Mouse (Mus musculus): Measurements from ENCODE around the gene Itgb8. TPM values are rescaled to one million over a fixed set of nuclear protein-coding genes. Genes with fewer than 3 reads are reported as not detected.

Gene Itgb8
- polyA plus RNA-seq, 1 experiment from 2014 or later, result 3.1 TPM

GRCm38 (mm10) chr12:119206711-119207463 is 31.7 kb downstream of the Itgb8 start:
- Histone ChIP-seq H3K9me3 (replicated peaks) (no peaks in the 10 kb centered on the region), H3K4me2 (no peak overlapping the region), H3K4me3 (replicated peaks) (no peak overlapping the region), H3K27ac (no peak overlapping the region), H3K4me1 (no peaks in the 10 kb centered on the region), H3K36me3 (no peaks in the 10 kb centered on the region), H3K9ac (no peak overlapping the region), H3K27me3 (no peaks in the 10 kb centered on the region)
- 52% methylated on average over 6 of the region's 6 CpGs for WGBS
- 0 out of 2 replicates have a peak, but pooled peaks have one; percentile 15 for ATAC-seq (replicated peaks; ENCODE audit: low FRiP score)

- WGBS, result 61% methylated on average over 2 of the region's 2 CpGs
- no peak for ATAC-seq (replicated peaks; ENCODE audit: low FRiP score)
- H3K4me3 ChIP-seq (replicated peaks), result no peak overlapping the region
Observed at GRCm38 (mm10) chr12:119204411-119204810, 34.2 kb downstream of the Itgb8 start.

GRCm38 (mm10) chr12:119202766-119203165 is 35.8 kb downstream of the Itgb8 start:
- Histone ChIP-seq H3K9ac (no peak overlapping the region), H3K4me3 (replicated peaks) (no peak overlapping the region), H3K4me1 (no peaks in the 10 kb centered on the region), H3K4me2 (no peak overlapping the region), H3K27me3 (no peaks in the 10 kb centered on the region), H3K27ac (no peak overlapping the region), H3K9me3 (replicated peaks) (no peaks in the 10 kb centered on the region), H3K36me3 (no peaks in the 10 kb centered on the region)
- 65% methylated on average over 2 of the region's 2 CpGs for WGBS
- ATAC-seq (replicated peaks; ENCODE audit: low FRiP score), result no peak

More at GRCm38 (mm10) chr12:119204411-119204810, 34.2 kb downstream of the Itgb8 start:
- no peaks in the 10 kb centered on the region for H3K27me3 ChIP-seq
- H3K9ac ChIP-seq, result no peak overlapping the region
- no peaks in the 10 kb centered on the region for H3K36me3 ChIP-seq
- no peaks in the 10 kb centered on the region for H3K4me1 ChIP-seq
- H3K27ac ChIP-seq, result no peak overlapping the region
- no peak overlapping the region for H3K4me2 ChIP-seq
- no peaks in the 10 kb centered on the region for H3K9me3 ChIP-seq (replicated peaks)

- H3K27me3 ChIP-seq, result no peaks in the 10 kb centered on the region
- H3K4me1 ChIP-seq, result no peaks in the 10 kb centered on the region
- no peaks in the 10 kb centered on the region for H3K9me3 ChIP-seq (replicated peaks)
- no peak overlapping the region for H3K9ac ChIP-seq
- no peaks in the 10 kb centered on the region for H3K36me3 ChIP-seq
- no peak overlapping the region for H3K4me3 ChIP-seq (replicated peaks)
- no peak overlapping the region for H3K4me2 ChIP-seq
- no peak overlapping the region for H3K27ac ChIP-seq
- ATAC-seq (replicated peaks; ENCODE audit: low FRiP score), result no peak
Observed at GRCm38 (mm10) chr12:119195145-119195544, 43.5 kb downstream of the Itgb8 start.

- H3K4me3 ChIP-seq (replicated peaks), result no peak overlapping the region
- no peak overlapping the region for H3K4me2 ChIP-seq
- H3K9ac ChIP-seq, result no peak overlapping the region
- no peaks in the 10 kb centered on the region for H3K27me3 ChIP-seq
- no peaks in the 10 kb centered on the region for H3K36me3 ChIP-seq
- 88% methylated on average over 8 of the region's 8 CpGs for WGBS
- no peaks in the 10 kb centered on the region for H3K9me3 ChIP-seq (replicated peaks)
- ATAC-seq (replicated peaks; ENCODE audit: low FRiP score), result no peak
- no peak overlapping the region for H3K27ac ChIP-seq
- H3K4me1 ChIP-seq, result no peaks in the 10 kb centered on the region
Observed at GRCm38 (mm10) chr12:119189814-119190213, 48.8 kb downstream of the Itgb8 start.

GRCm38 (mm10) chr12:119185441-119185840 is 53.2 kb downstream of the Itgb8 start:
- no peaks in the 10 kb centered on the region for H3K27me3 ChIP-seq
- H3K4me3 ChIP-seq (replicated peaks), result no peak overlapping the region
- no peaks in the 10 kb centered on the region for H3K36me3 ChIP-seq
- no peak for ATAC-seq (replicated peaks; ENCODE audit: low FRiP score)
- 79% methylated on average over 1 of the region's 1 CpGs for WGBS
- H3K27ac ChIP-seq, result no peak overlapping the region
- no peak overlapping the region for H3K4me2 ChIP-seq
- no peak overlapping the region for H3K9ac ChIP-seq
- no peaks in the 10 kb centered on the region for H3K4me1 ChIP-seq
- H3K9me3 ChIP-seq (replicated peaks), result no peaks in the 10 kb centered on the region

GRCm38 (mm10) chr12:119182215-119182924 is 56.2 kb downstream of the Itgb8 start:
- ATAC-seq (replicated peaks; ENCODE audit: low FRiP score), result no peak
- WGBS, result 80% methylated on average over 2 of the region's 2 CpGs
- Histone ChIP-seq H3K36me3 (no peaks in the 10 kb centered on the region), H3K4me2 (no peak overlapping the region), H3K9me3 (replicated peaks) (no peaks in the 10 kb centered on the region), H3K4me3 (replicated peaks) (no peak overlapping the region), H3K27ac (no peak overlapping the region), H3K9ac (no peak overlapping the region), H3K4me1 (no peaks in the 10 kb centered on the region), H3K27me3 (no peaks in the 10 kb centered on the region)

- no peaks in the 10 kb centered on the region for H3K27me3 ChIP-seq
- no peaks in the 10 kb centered on the region for H3K9me3 ChIP-seq (replicated peaks)
- H3K4me2 ChIP-seq, result no peak overlapping the region
- WGBS, result 79% methylated on average over 2 of the region's 2 CpGs
- no peak overlapping the region for H3K9ac ChIP-seq
- no peak for ATAC-seq (replicated peaks; ENCODE audit: low FRiP score)
- H3K36me3 ChIP-seq, result no peaks in the 10 kb centered on the region
- no peaks in the 10 kb centered on the region for H3K4me1 ChIP-seq
- H3K4me3 ChIP-seq (replicated peaks), result no peak overlapping the region
- H3K27ac ChIP-seq, result no peak overlapping the region
Observed at GRCm38 (mm10) chr12:119176017-119176416, 62.6 kb downstream of the Itgb8 start.

GRCm38 (mm10) chr12:119169828-119170539 is 68.6 kb downstream of the Itgb8 start:
- Histone ChIP-seq H3K27ac (no peak overlapping the region), H3K27me3 (no peaks in the 10 kb centered on the region), H3K4me3 (replicated peaks) (no peak overlapping the region), H3K4me1 (no peaks in the 10 kb centered on the region), H3K9me3 (replicated peaks) (no peaks in the 10 kb centered on the region), H3K4me2 (no peak overlapping the region), H3K36me3 (no peaks in the 10 kb centered on the region), H3K9ac (no peak overlapping the region)
- ATAC-seq (replicated peaks; ENCODE audit: low FRiP score), result no peak
- WGBS, result 78% methylated on average over 4 of the region's 4 CpGs

GRCm38 (mm10) chr12:119169143-119169542 is 69.5 kb downstream of the Itgb8 start:
- no peak for ATAC-seq (replicated peaks; ENCODE audit: low FRiP score)
- H3K36me3 ChIP-seq, result no peaks in the 10 kb centered on the region
- 54% methylated on average over 3 of the region's 3 CpGs for WGBS

GRCm38 (mm10) chr12:119165115-119165514 is 73.5 kb downstream of the Itgb8 start:
- H3K36me3 ChIP-seq, result no peaks in the 10 kb centered on the region
- H3K4me2 ChIP-seq, result no peak overlapping the region
- no peak overlapping the region for H3K4me3 ChIP-seq (replicated peaks)
- no peaks in the 10 kb centered on the region for H3K4me1 ChIP-seq
- no peaks in the 10 kb centered on the region for H3K27me3 ChIP-seq
- 63% methylated on average over 2 of the region's 2 CpGs for WGBS
- H3K9me3 ChIP-seq (replicated peaks), result no peaks in the 10 kb centered on the region
- no peak overlapping the region for H3K9ac ChIP-seq
- no peak overlapping the region for H3K27ac ChIP-seq
- no peak for ATAC-seq (replicated peaks; ENCODE audit: low FRiP score)

More at GRCm38 (mm10) chr12:119169143-119169542, 69.5 kb downstream of the Itgb8 start:
- H3K4me3 ChIP-seq (replicated peaks), result no peak overlapping the region
- H3K9me3 ChIP-seq (replicated peaks), result no peaks in the 10 kb centered on the region
- no peak overlapping the region for H3K4me2 ChIP-seq
- H3K27ac ChIP-seq, result no peak overlapping the region
- H3K4me1 ChIP-seq, result no peaks in the 10 kb centered on the region
- H3K27me3 ChIP-seq, result no peaks in the 10 kb centered on the region
- no peak overlapping the region for H3K9ac ChIP-seq

GRCm38 (mm10) chr12:119164672-119165071 is 73.9 kb downstream of the Itgb8 start:
- Histone ChIP-seq H3K36me3 (no peaks in the 10 kb centered on the region), H3K4me2 (no peak overlapping the region), H3K4me1 (no peaks in the 10 kb centered on the region), H3K27me3 (no peaks in the 10 kb centered on the region), H3K4me3 (replicated peaks) (no peak overlapping the region), H3K9me3 (replicated peaks) (no peaks in the 10 kb centered on the region), H3K27ac (no peak overlapping the region), H3K9ac (no peak overlapping the region)
- no peak for ATAC-seq (replicated peaks; ENCODE audit: low FRiP score)
- WGBS, result 43% methylated on average over 1 of the region's 1 CpGs
